Mouse (Mus musculus) limb, embryonic 14.5 days (tissue): ENCODE measurements around the gene Thbd. TPM values are rescaled to one million over a fixed set of nuclear protein-coding genes. Genes with fewer than 3 reads are reported as not detected.

ENCODE experiments used
- ATAC-seq: fragments of 200-750 bp; cut with Nextera tagmentation; 2 replicates; pipeline ENCODE4 v1.8.0; 2017; ENCODE audit warnings: low read depth, moderate number of reproducible peaks, moderate TSS enrichment; ENCODE audit not compliant: low FRiP score
- DNase-seq: peaks from one replicate; pipeline ENCODE4 v3.0.0-alpha.2; 2015; ENCODE audit warnings: low spot score
- H3K27ac ChIP-seq: fragments of 300-500 bp; sonication (generic); replicated peaks from 2 replicates; pipeline ENCODE4 v1.5.1; 2014; ENCODE audit warnings: low read depth, mild to moderate bottlenecking, low read length, moderate library complexity, mixed read lengths
- H3K27me3 ChIP-seq: fragments of 300-500 bp; sonication (generic); 2 replicates; pipeline ENCODE4 v1.6.1; 2014; ENCODE audit warnings: low read length, mixed read lengths; ENCODE audit not compliant: control insufficient read depth, insufficient read depth
- H3K36me3 ChIP-seq: fragments of 300-500 bp; sonication (generic); 2 replicates; pipeline ENCODE4 v1.6.1; 2014; ENCODE audit warnings: mild to moderate bottlenecking, low read length, moderate library complexity, mixed read lengths; ENCODE audit not compliant: control insufficient read depth, insufficient read depth
- H3K4me1 ChIP-seq: fragments of 300-500 bp; sonication (generic); 2 replicates; pipeline ENCODE4 v1.6.1; 2014; ENCODE audit warnings: antibody characterized with exemption, low read length, mixed read lengths; ENCODE audit not compliant: control insufficient read depth, insufficient read depth
- H3K4me2 ChIP-seq: fragments of 300-500 bp; sonication (generic); replicated peaks from 2 replicates; pipeline ENCODE4 v1.6.1; 2014; ENCODE audit warnings: low read depth, mild to moderate bottlenecking, low read length, moderate library complexity; ENCODE audit not compliant: severe bottlenecking
- H3K4me3 ChIP-seq: fragments of 300-500 bp; sonication (generic); replicated peaks from 2 replicates; pipeline ENCODE4 v1.5.1; 2014; ENCODE audit warnings: low read length
- H3K9ac ChIP-seq: fragments of 300-500 bp; sonication (generic); 2 replicates; pipeline ENCODE4 v1.6.1; 2014; ENCODE audit warnings: mild to moderate bottlenecking, low read depth, low read length, moderate library complexity; ENCODE audit not compliant: severe bottlenecking
- H3K9me3 ChIP-seq: fragments of 300-500 bp; sonication (generic); 2 replicates; pipeline ENCODE4 v1.6.1; 2016; ENCODE audit warnings: low read length; ENCODE audit not compliant: control insufficient read depth
- POLR2A ChIP-seq: fragments of 200-500 bp; IDR thresholded peaks from 2 replicates; pipeline ENCODE4 v1.8.0; 2012; ENCODE audit warnings: inconsistent platforms, mild to moderate bottlenecking, moderate library complexity, borderline replicate concordance; ENCODE audit not compliant: insufficient read depth, insufficient read length; ENCODE audit errors: extremely low read depth
- WGBS: fragments of 180-500 bp; shearing (Covaris S2); extraction: QIAGEN DNeasy Blood & Tissue Kit; methylation state at CpG from one replicate; pipeline ENCODE4 v1.1.7; 2014; 5-methylcytosine and 5-hydroxymethylcytosine counted together
- polyA plus RNA-seq, 2 experiments: library from polyadenylated mRNA; depleted of rRNA in 1 of 2; stranded (reverse) in 1 of 2; unstranded in 1 of 2; fragments of >200 nt; fragmentation: Nextera tagmentation in 1 of 2; extraction: Ambion mirVana in 1 of 2; gene quantifications; 2 replicates each; pipeline versions ENCODE4 v1.2.1 to v1.2.3; 2012 to 2014

The Thbd gene
- polyA plus RNA-seq, 2 experiments = 15.1 to 20.2 TPM

GRCm38 (mm10) chr2:148443249-148443958 lies 35.4 kb upstream of the Thbd start, which contains the start of gene Cd93:
Cd93 (minus strand) TSS chr2:148443563.
- H3K4me2 ChIP-seq = no peak within 1 kb of the TSS
- H3K27me3 ChIP-seq = no peaks in the 10 kb centered on the region
- no peak within 1 kb of the TSS for H3K27ac ChIP-seq
- no peak for DNase-seq
- TF ChIP-seq POLR2A = no peak
- no peak; the same call in 1 of the 2 replicates for ATAC-seq
- H3K9me3 ChIP-seq = no peaks in the 10 kb centered on the region
- 51% methylated on average over 13 of the region's 13 CpGs for WGBS
- no peaks in the 10 kb centered on the region for H3K36me3 ChIP-seq
- H3K4me3 ChIP-seq = peak within 1 kb of the TSS; percentile 14
- H3K4me1 ChIP-seq = no peaks in the 10 kb centered on the region
- no peak within 1 kb of the TSS for H3K9ac ChIP-seq

DNA sequence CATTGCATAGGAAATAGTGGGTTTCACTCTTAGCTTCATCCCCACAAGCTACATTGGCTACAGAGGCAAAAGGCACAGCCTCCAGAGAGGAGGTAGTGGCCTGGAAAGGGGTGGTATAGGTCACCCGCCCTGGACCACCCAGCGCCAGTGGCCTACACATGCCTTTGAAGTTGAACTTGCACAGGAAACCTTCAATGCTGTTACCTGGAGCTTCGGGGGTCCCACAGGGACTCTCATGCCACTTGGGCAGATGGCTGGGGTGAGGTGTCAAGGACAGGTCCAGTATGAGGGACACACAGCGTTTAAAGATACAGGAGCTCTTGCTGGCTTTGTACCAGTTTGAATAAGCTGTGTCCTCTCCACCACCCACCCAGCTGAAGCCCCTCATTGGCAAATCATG lies 34.7 kb upstream of the Thbd start:
- no peak for TF ChIP-seq POLR2A
- Histone ChIP-seq H3K27me3 (no peaks in the 10 kb centered on the region), H3K27ac (no peak overlapping the region), H3K9ac (no peak overlapping the region), H3K36me3 (no peaks in the 10 kb centered on the region), H3K4me2 (no peak overlapping the region), H3K9me3 (no peaks in the 10 kb centered on the region), H3K4me1 (no peaks in the 10 kb centered on the region), H3K4me3 (no peak overlapping the region; the same call in 1 of the 2 replicates)
- no peak for ATAC-seq
- 87% methylated on average over 4 of the region's 4 CpGs for WGBS
- DNase-seq = no peak

- DNase-seq (no peak), ATAC-seq (no peak)
- H3K4me2 ChIP-seq = no peak overlapping the region
- no peak overlapping the region for H3K9ac ChIP-seq
- TF ChIP-seq POLR2A = no peak
- no peak overlapping the region for H3K27ac ChIP-seq
- WGBS = 81% methylated on average over 4 of the region's 4 CpGs
- H3K36me3 ChIP-seq = no peaks in the 10 kb centered on the region
- H3K27me3 ChIP-seq = no peaks in the 10 kb centered on the region
- peak overlapping the region; percentile 14 for H3K4me3 ChIP-seq
- no peaks in the 10 kb centered on the region for H3K4me1 ChIP-seq
- H3K9me3 ChIP-seq = no peaks in the 10 kb centered on the region
Measured at GRCm38 (mm10) chr2:148442172-148442571, 34.2 kb upstream of the Thbd start.

- H3K4me2 ChIP-seq = no peak overlapping the region
- H3K4me3 ChIP-seq = peak overlapping the region; percentile 14; the same call in 1 of the 2 replicates
- H3K36me3 ChIP-seq = no peaks in the 10 kb centered on the region
- ATAC-seq = no peak
- H3K27me3 ChIP-seq = no peaks in the 10 kb centered on the region
- no peaks in the 10 kb centered on the region for H3K4me1 ChIP-seq
- H3K27ac ChIP-seq = no peak overlapping the region
- no peaks in the 10 kb centered on the region for H3K9me3 ChIP-seq
- no peak overlapping the region for H3K9ac ChIP-seq
- no peak for TF ChIP-seq POLR2A
- no peak for DNase-seq
- WGBS = 84% methylated on average over 10 of the region's 10 CpGs
Measured at GRCm38 (mm10) chr2:148441421-148441820, 33.4 kb upstream of the Thbd start.

DNA sequence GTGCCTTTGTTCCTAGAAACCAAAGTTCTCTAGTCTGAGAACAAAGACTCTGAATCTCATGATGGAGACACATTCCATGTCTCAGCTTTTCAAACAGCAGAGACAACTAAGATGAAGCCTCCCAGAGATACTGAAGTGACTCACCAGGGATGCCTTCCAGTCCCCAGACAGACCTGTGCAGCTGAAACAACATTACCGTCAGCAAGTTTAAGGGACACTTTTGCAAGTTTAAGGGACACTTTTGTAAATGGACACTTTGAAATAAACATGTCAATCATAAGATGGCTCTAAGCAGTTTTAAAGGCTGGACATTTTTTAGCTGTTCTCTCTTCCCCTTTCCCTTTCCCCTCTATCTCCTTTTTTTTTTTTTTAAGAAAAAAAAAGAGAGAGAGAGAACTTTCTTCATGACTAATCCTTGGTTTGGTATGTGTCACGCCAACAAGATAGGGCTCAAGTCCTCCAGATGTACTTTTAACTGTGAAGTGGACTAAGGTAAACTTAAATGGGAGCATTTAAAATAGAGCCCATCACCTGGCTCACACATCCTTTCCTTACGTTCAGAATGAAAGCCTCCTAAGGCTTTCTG lies 31.8 kb upstream of the Thbd start:
- H3K27ac ChIP-seq = no peak overlapping the region
- ATAC-seq = no peak
- H3K36me3 ChIP-seq = no peaks in the 10 kb centered on the region
- H3K4me2 ChIP-seq = no peak overlapping the region
- no peak overlapping the region for H3K9ac ChIP-seq
- no peak overlapping the region for H3K4me3 ChIP-seq
- H3K9me3 ChIP-seq = no peaks in the 10 kb centered on the region
- H3K27me3 ChIP-seq = no peaks in the 10 kb centered on the region
- H3K4me1 ChIP-seq = no peaks in the 10 kb centered on the region
- WGBS = 57% methylated on average over 3 of the region's 3 CpGs
- no peak for DNase-seq
- no peak for TF ChIP-seq POLR2A
